Mouse (Mus musculus) limb, embryonic 11.5 days (tissue): ENCODE data around the gene Trim7. TPM values are rescaled to one million over a fixed set of nuclear protein-coding genes. Genes with fewer than 3 reads are reported as not detected.

ENCODE experiments used
- ATAC-seq: fragments of 200-750 bp; cut with Nextera tagmentation; 2 replicates; pipeline ENCODE4 v1.8.0; 2017; ENCODE audit warnings: low read depth; ENCODE audit not compliant: insufficient number of reproducible peaks, low FRiP score, low TSS enrichment
- DNase-seq: peaks from one replicate; pipeline ENCODE4 v3.0.0-alpha.2; 2015; ENCODE audit warnings: low spot score
- H3K27ac ChIP-seq: fragments of 300-500 bp; sonication (generic); replicated peaks from 2 replicates; pipeline ENCODE4 v1.5.1; 2014; ENCODE audit warnings: low read depth, mild to moderate bottlenecking, low read length
- H3K27me3 ChIP-seq: fragments of 300-500 bp; sonication (generic); 2 replicates; pipeline ENCODE4 v1.6.1; 2014; ENCODE audit warnings: mild to moderate bottlenecking, low read length, mixed read lengths; ENCODE audit not compliant: control insufficient read depth, insufficient read depth
- H3K36me3 ChIP-seq: fragments of 300-500 bp; sonication (generic); 2 replicates; pipeline ENCODE4 v1.6.1; 2014; ENCODE audit warnings: mild to moderate bottlenecking, low read length, moderate library complexity, mixed read lengths; ENCODE audit not compliant: control insufficient read depth, insufficient read depth
- H3K4me1 ChIP-seq: fragments of 300-500 bp; sonication (generic); 2 replicates; pipeline ENCODE4 v1.6.1; 2014; ENCODE audit warnings: low read length, mixed read lengths; ENCODE audit not compliant: control insufficient read depth, insufficient read depth
- H3K4me2 ChIP-seq: fragments of 300-500 bp; sonication (generic); 2 replicates; pipeline ENCODE4 v1.6.1; 2014; ENCODE audit warnings: low read depth, mild to moderate bottlenecking, moderate library complexity; ENCODE audit not compliant: severe bottlenecking
- H3K4me3 ChIP-seq: fragments of 300-500 bp; sonication (generic); 2 replicates; pipeline ENCODE4 v1.5.1; 2014; ENCODE audit warnings: low read depth, low read length
- H3K9ac ChIP-seq: fragments of 300-500 bp; sonication (generic); 2 replicates; pipeline ENCODE4 v1.6.1; 2014; ENCODE audit warnings: mild to moderate bottlenecking, low read length
- H3K9me3 ChIP-seq: fragments of 300-500 bp; sonication (generic); 2 replicates; pipeline ENCODE4 v1.6.1; 2016; ENCODE audit warnings: low read length; ENCODE audit not compliant: control insufficient read depth
- whole genome bisulfite sequencing: fragments of 180-500 bp; shearing (Covaris S2); extraction: QIAGEN DNeasy Blood & Tissue Kit; methylation state at CpG from one replicate; pipeline ENCODE4 v1.1.7; 2014; 5-methylcytosine and 5-hydroxymethylcytosine counted together
- polyA plus RNA-seq: library from polyadenylated mRNA; unstranded; fragments of >200 nt; fragmentation: Nextera tagmentation; extraction: Ambion mirVana; gene quantifications from 2 replicates; pipeline ENCODE4 v1.2.1, GENCODE M21; 2014

Gene Trim7
- polyA plus RNA-seq, 1 experiment from 2014 or later, result 0.25 TPM

DNA sequence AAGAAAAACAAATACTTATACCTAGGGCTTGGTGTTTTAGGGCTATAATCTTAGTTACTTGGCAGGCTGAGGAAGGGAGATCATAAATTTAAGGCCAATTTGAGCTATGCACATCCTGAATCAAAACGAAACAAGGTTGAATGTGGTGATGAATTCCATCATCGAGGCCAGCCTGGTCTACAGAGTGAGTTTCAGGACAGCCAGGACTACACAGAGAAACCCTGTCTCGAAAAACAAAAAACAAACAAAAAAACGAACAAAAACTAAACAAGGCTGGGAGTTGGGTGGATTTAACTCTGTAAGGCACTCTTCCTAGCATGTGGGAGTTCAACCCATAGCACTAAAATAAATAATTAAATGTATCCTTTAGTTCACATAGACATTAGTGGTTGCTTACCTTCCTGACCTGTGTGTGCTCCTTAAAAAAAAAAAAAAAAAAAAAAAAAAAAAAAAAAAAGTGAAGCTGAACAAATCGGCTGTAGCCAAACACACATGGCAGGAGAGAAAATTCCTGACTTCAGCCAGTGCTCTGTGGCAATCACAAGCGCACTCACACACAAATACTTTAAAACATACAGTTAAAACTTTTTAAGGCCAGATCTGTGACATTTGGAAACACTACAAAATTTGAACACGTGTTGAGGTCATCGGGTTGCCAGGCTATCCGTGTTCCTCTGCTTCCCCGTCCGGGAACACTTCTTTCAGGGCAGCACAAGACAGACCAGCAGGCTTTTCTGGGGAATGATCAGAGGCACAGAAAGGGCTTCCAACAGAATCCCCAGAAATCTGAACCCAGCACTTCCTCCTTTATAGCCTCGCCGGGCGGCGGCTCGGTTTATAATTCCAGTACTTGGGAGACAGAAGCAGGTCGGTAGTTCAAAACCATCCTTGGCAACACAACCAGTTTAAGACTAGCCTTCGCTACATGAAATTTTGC lies 26.7 kb upstream of the Trim7 start:
- Histone ChIP-seq H3K4me2 (peak overlapping the region; percentile 79), H3K27ac (peak overlapping the region; percentile 94), H3K9ac (peak overlapping the region; percentile 94), H3K4me3 (peak overlapping the region; percentile 89), H3K36me3 (peaks cover 20% of the 10 kb centered on the region), H3K4me1 (peaks cover 12% of the 10 kb centered on the region), H3K27me3 (no peaks in the 10 kb centered on the region), H3K9me3 (no peaks in the 10 kb centered on the region)
- 12% methylated on average over 18 of the region's 18 CpGs for WGBS
- ATAC-seq (peak; percentile 25; the same call in 1 of the 2 replicates), DNase-seq (no peak)

DNA sequence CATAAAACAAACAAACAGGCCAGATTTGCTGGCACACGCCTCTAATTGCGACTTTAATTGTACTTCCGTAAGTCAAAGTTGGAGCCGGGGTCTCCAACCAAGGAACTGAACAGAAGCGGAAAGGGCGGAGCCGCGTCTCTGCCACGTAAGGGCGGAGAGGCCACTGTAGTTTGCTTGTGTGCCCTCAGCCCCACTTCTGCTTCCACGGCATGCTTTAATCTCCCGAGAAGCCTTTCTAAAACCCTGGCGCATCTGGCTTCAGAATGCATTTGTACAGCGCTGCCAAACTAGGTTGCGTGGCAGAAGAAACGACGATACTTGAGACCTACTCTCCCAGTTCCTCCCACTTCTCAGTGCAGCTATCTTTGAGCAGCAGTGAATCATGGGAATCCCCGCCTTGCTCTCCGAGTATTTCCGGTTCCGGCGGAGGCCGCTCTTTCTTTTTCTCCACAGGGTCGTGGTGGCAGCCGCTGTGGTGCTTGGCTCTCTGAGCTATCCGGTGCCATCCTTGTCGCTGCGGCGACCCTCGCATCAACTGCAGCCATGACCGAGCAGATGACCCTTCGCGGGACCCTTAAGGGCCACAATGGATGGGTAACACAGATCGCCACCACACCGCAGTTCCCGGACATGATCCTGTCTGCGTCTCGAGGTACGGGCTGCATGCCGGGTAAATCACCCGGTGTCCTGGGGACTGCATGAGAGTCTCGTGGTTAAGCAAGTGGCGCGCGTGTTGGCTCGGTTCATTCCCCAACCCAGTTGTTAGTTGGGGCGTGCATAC lies 25.8 kb upstream of the Trim7 start, which contains the start of gene Rack1:
Gene Rack1 (plus strand): TSS at position 412 of the 781 bp plus-strand sequence.
- peak within 1 kb of the TSS; percentile 79 for H3K4me2 ChIP-seq
- peak within 1 kb of the TSS; percentile 89 for H3K4me3 ChIP-seq
- H3K9me3 ChIP-seq, result no peaks in the 10 kb centered on the region
- H3K27me3 ChIP-seq, result no peaks in the 10 kb centered on the region
- peaks cover 12% of the 10 kb centered on the region for H3K4me1 ChIP-seq
- under 1% methylated on average over 47 of the region's 47 CpGs for whole genome bisulfite sequencing
- H3K27ac ChIP-seq, result peak within 1 kb of the TSS; percentile 94
- H3K36me3 ChIP-seq, result peaks cover 27% of the 10 kb centered on the region
- H3K9ac ChIP-seq, result peak within 1 kb of the TSS; percentile 94
- ATAC-seq (peak; percentile 88), DNase-seq (peak; percentile 93)

DNA sequence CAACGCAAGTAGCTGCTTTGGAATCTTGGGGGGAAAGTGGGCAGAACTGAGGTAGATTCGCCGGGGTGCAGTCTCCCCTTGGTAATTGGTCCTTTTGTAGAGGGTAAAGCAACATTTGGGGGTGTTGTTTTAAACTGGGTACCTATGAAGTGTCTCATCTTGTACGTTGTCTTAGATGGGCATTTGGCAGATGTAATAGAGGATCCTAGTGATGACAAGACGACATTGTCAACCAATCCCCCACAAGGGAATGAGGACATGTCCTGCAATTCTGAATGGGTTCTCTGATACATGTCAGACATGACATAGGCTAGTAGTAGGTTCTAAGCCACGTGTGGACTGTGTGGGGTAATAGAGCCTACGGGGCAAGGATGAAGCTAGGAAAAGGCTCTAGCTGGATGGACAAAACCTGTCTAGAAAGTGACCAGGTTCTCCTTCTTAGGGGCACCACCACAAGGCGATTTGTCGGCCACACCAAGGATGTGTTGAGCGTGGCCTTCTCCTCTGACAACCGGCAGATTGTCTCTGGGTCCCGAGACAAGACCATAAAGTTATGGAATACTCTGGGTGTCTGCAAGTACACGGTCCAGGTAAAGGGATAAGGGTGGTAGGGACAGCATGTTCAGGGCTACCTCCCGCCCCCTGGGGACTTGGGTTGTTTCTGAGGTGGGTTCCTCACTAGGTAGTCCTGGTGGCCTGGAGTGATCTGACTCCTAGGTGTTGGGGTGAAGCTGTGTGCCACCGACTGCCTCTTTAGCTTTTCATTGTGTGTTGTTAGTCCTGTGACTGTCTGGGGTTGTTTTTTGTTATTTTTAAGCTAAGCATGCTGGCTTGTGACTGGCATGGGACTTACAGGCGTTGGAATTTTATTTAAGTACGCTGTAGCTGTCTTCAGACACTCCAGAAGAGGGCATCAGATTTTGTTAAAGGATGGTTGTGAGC lies 23.8 kb upstream of the Trim7 start:
- peak overlapping the region; percentile 89 for H3K4me3 ChIP-seq
- peaks cover 30% of the 10 kb centered on the region for H3K36me3 ChIP-seq
- peak overlapping the region; percentile 79 for H3K4me2 ChIP-seq
- no peaks in the 10 kb centered on the region for H3K27me3 ChIP-seq
- H3K9ac ChIP-seq, result peak overlapping the region; percentile 94
- WGBS, result 75% methylated on average over 17 of the region's 17 CpGs
- ATAC-seq (no peak), DNase-seq (no peak)
- H3K9me3 ChIP-seq, result no peaks in the 10 kb centered on the region
- no peak overlapping the region for H3K27ac ChIP-seq
- peaks cover 12% of the 10 kb centered on the region for H3K4me1 ChIP-seq

DNA sequence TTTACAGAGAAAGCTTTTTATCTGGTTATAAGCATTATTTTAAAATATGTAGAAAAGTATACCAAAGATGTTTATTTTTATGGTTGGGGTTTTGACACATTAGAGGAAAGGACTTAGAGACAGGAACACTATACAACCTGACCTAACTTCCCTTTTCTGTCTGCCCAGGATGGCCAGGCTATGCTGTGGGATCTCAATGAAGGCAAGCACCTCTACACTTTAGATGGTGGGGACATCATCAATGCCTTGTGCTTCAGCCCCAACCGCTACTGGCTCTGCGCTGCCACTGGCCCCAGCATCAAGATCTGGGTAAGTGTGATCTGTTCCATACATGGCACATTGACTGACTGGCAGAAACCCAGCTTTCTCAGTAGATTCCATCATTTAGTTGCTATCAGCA lies 22.0 kb upstream of the Trim7 start:
- Histone ChIP-seq H3K4me3 (no peak overlapping the region), H3K27me3 (no peaks in the 10 kb centered on the region), H3K36me3 (peaks cover 36% of the 10 kb centered on the region), H3K4me1 (peaks cover 12% of the 10 kb centered on the region), H3K9ac (no peak overlapping the region), H3K27ac (no peak overlapping the region), H3K4me2 (no peak overlapping the region), H3K9me3 (no peaks in the 10 kb centered on the region)
- ATAC-seq (no peak), DNase-seq (no peak)
- 98% methylated on average over 2 of the region's 2 CpGs for WGBS

DNA sequence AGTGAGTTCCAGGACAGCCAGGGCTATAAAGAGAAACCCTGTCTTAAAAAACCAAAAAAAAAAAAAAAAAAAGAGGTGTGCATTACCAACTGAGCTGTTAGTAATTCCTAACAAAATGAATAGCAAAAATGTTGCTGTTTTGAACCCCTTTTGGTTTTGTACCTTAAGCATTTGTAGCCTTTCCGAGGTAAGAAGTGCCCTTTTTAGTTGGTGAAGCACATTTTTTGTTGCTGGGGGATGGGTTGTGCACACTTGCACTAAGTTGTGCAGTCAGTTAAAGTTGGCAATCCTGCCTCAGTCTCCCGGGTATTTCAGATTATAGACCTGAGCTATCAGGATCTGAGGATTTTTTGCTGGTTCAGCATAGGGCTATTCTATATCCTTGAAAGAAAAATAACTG lies 21.0 kb upstream of the Trim7 start:
- Histone ChIP-seq H3K27ac (no peak overlapping the region), H3K36me3 (peaks cover 37% of the 10 kb centered on the region)
- ATAC-seq, result no peak

DNA sequence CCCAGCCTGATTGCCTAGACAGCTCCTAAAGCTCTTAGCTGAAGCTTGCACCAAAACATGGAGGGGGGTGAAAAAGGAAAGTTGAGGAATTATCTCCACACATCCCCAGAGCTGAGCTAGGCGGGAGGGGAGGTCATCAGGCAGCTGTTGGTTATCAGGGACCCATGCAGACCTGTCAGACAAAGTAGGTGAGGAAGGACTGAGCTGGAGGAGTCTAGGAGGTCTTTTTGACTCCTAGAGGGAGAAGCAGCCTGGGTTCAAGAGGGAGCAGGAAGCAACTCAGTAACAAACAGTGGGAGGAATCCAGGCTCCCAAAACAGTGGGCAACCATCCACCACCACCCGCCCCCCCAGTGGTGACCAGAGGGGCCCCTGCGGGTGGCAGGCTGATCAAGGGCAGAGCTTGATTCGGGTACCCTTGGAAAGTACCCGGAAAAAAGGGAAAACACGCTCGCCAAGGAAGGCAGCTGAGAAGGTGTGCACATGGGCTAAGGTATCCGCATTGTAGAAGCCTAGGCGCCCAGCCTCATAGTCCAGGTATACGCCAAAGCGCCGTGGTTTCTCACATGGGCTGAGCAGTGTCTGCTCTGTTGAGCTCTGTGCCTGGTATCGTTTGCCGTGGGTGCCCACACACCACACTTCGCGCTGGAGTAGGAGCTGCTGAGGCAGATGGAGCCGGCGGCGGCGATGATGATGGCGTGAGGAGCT lies 18.9 kb upstream of the Trim7 start:
- no peak overlapping the region for H3K9ac ChIP-seq
- no peak for DNase-seq
- H3K4me1 ChIP-seq, result peaks cover 5% of the 10 kb centered on the region
- no peaks in the 10 kb centered on the region for H3K27me3 ChIP-seq
- no peak overlapping the region for H3K4me3 ChIP-seq
- H3K4me2 ChIP-seq, result no peak overlapping the region
- ATAC-seq, result peak; percentile 62
- whole genome bisulfite sequencing, result 59% methylated on average over 21 of the region's 21 CpGs
- peaks cover 34% of the 10 kb centered on the region for H3K36me3 ChIP-seq
- no peak overlapping the region for H3K27ac ChIP-seq
- H3K9me3 ChIP-seq, result no peaks in the 10 kb centered on the region

More for the DNA sequence above, 21.0 kb upstream of the Trim7 start:
- Histone ChIP-seq H3K27me3 (no peaks in the 10 kb centered on the region), H3K9ac (no peak overlapping the region), H3K4me1 (peaks cover 12% of the 10 kb centered on the region), H3K4me3 (no peak overlapping the region), H3K9me3 (no peaks in the 10 kb centered on the region), H3K4me2 (no peak overlapping the region)
- WGBS, result 87% methylated on average over 2 of the region's 2 CpGs
- no peak for DNase-seq

DNA sequence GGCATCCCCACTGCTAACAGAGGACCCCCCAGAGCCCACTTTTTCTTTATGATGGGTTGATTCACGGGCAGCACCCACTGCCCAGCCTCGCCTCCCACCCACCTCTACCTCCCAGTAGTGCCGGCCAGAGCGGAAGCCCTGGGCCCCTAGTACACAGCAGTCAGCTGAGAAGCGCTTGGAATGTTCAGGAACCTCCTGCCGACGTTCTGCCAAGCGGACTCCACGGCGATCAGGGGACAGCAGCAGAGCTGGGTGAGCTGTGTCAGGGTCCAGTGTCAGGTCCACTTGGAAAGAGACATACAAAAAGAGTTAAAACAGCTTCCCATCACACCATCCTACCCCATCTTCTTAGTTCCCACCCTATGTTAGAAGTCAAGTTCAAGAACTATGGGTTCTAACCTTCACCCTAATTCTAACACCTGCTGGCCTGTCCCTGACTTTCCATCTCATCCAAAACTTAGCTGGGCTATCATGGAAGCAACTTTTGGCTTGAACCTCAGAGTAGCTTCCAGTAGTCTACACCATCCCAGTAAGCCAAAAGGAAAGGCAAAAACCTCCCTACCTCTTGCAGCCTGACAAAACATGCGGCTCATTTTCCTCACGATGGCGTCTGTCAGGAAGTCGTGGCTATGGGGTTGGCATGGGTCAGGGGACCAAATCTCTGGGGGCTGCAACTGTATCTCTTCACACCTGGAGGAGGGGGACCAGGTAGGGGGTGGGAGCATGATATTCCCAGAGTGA lies 18.2 kb upstream of the Trim7 start:
- WGBS, result 67% methylated on average over 14 of the region's 14 CpGs
- Histone ChIP-seq H3K9ac (no peak overlapping the region), H3K9me3 (no peaks in the 10 kb centered on the region), H3K4me2 (no peak overlapping the region), H3K27me3 (no peaks in the 10 kb centered on the region), H3K36me3 (peaks cover 29% of the 10 kb centered on the region), H3K4me1 (no peaks in the 10 kb centered on the region), H3K27ac (no peak overlapping the region), H3K4me3 (no peak overlapping the region)
- peak; percentile 49; the same call in 1 of the 2 replicates for ATAC-seq
- DNase-seq, result peak; percentile 46
